Mouse (Mus musculus) frontal cortex, postnatal 25 days (tissue): ENCODE measurements around the gene Rnaset2a.
"Not testable (repeated sequence)": the region's sequence is repeated elsewhere in the genome, so short reads cannot be mapped to it uniquely, and the experiment has no call there.

Experiments used
- DNase-seq, 2 experiments: peaks; one replicate each; pipeline ENCODE4 v3.0.0; 2022; ENCODE audit warnings: low spot score in 2 of 2

Gene Rnaset2a

GRCm38 (mm10) chr17:8147439-8148316, at the start of gene Rnaset2a, which contains the start of gene Gm49673:
Rnaset2a (minus strand) TSS chr17:8148097.
Gm49673 (minus strand) TSS chr17:8147788.
- DNase-seq = not testable (repeated sequence)

GRCm38 (mm10) chr17:8197652-8198051, 49.8 kb upstream of the Rnaset2a start:
- no peak for DNase-seq

GRCm38 (mm10) chr17:8195685-8196376, 47.9 kb upstream of the Rnaset2a start:
- DNase-seq = no peak

- no peak for DNase-seq
Observed at GRCm38 (mm10) chr17:8193678-8194077, 45.8 kb upstream of the Rnaset2a start.

- no peak for DNase-seq
Observed at GRCm38 (mm10) chr17:8184217-8184616, 36.3 kb upstream of the Rnaset2a start.

- DNase-seq = no peak
Observed at GRCm38 (mm10) chr17:8183815-8184214, 35.9 kb upstream of the Rnaset2a start.

- DNase-seq = no peak
Observed at GRCm38 (mm10) chr17:8177090-8177489, 29.2 kb upstream of the Rnaset2a start.

- no peak for DNase-seq
Observed at GRCm38 (mm10) chr17:8171081-8171480, 23.2 kb upstream of the Rnaset2a start.

GRCm38 (mm10) chr17:8170331-8170730, 22.4 kb upstream of the Rnaset2a start:
- no peak for DNase-seq

GRCm38 (mm10) chr17:8167436-8167835, 19.5 kb upstream of the Rnaset2a start:
- DNase-seq = not testable (repeated sequence)

GRCm38 (mm10) chr17:8166454-8166853, 18.6 kb upstream of the Rnaset2a start:
- DNase-seq = not testable (repeated sequence)

- not testable (repeated sequence) for DNase-seq
Observed at GRCm38 (mm10) chr17:8165977-8166376, 18.1 kb upstream of the Rnaset2a start.

- not testable (repeated sequence) for DNase-seq
Observed at GRCm38 (mm10) chr17:8165608-8165945, 17.7 kb upstream of the Rnaset2a start.

- DNase-seq = peak; percentile 61 to 69
Observed at GRCm38 (mm10) chr17:8164701-8165607, 17.1 kb upstream of the Rnaset2a start, which contains the start of gene Fgfr1op. Fgfr1op (plus strand) TSS chr17:8165501.

- DNase-seq = not testable (repeated sequence)
Observed at GRCm38 (mm10) chr17:8160969-8161368, 13.1 kb upstream of the Rnaset2a start.

- not testable (repeated sequence) for DNase-seq
Observed at GRCm38 (mm10) chr17:8158627-8159026, 10.7 kb upstream of the Rnaset2a start.

GRCm38 (mm10) chr17:8155982-8156381, 8.1 kb upstream of the Rnaset2a start:
- not testable (repeated sequence) for DNase-seq

- not testable (repeated sequence) for DNase-seq
Observed at GRCm38 (mm10) chr17:8155010-8155409, 7.1 kb upstream of the Rnaset2a start.

- not testable (repeated sequence) for DNase-seq
Observed at GRCm38 (mm10) chr17:8146931-8147330, 966 bp downstream of the Rnaset2a start.

- not testable (repeated sequence) for DNase-seq
Observed at GRCm38 (mm10) chr17:8143802-8144673, 3.9 kb downstream of the Rnaset2a start.

- DNase-seq = not testable (repeated sequence)
Observed at GRCm38 (mm10) chr17:8140210-8140609, 7.7 kb downstream of the Rnaset2a start.
